Mouse (Mus musculus) right cerebral cortex, adult 2 months (tissue): ENCODE results near the gene Shisa9.
"Not testable (repeated sequence)": the region's sequence is repeated elsewhere in the genome, so short reads cannot be mapped to it uniquely, and the experiment has no call there.

Source experiments
- DNase-seq, 2 experiments: peaks; one replicate each; pipeline ENCODE4 v3.0.0; 2021 to 2022; ENCODE audit warnings: low spot score in 2 of 2

Shisa9 gene

GRCm38 (mm10) chr16:11983616-11984270, at the start of gene Shisa9:
TSS of gene Shisa9 (plus strand) at chr16:11984113.
- peak; percentile 58 to 62 for DNase-seq

DNA sequence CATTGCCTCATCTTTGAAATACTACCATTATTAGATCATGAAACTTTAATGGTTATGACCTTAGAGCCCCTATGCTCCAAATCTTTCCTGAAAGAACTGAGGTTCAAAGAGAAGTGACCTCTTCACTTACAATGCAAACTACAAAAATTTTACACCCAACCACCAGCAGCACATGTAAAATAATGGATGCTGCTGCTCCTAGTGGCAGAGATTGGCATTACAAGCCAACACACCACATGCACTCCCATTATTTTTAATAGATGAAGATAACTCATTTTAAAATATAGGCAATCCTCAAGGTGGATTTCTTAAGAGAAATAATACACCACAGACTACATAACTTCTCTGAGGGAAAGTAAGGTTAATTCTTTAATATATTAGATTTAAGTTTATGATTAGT, 43.4 kb upstream of the Shisa9 start:
- peak; percentile 55 to 57 for DNase-seq

DNA sequence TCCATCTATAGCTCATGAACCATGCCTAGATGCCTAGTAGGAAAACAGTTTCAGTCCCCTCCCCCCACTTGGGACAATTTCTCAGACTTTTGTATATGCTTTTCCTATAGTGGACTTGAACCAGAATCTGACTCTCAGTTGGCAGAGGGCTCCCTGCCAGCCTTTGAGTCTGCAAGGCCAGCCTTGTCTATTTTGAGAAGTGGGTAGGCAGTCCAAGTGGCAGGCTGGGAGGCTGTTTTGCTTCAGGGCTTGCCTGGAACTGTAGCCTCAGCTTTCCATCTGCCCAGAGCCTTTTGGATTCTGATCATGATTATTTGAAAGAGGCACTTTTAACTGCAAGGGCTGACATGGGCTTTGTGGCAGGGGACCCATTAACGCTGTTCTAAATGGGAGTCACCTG, 23.2 kb upstream of the Shisa9 start:
- peak; percentile 29 to 48 for DNase-seq

DNA sequence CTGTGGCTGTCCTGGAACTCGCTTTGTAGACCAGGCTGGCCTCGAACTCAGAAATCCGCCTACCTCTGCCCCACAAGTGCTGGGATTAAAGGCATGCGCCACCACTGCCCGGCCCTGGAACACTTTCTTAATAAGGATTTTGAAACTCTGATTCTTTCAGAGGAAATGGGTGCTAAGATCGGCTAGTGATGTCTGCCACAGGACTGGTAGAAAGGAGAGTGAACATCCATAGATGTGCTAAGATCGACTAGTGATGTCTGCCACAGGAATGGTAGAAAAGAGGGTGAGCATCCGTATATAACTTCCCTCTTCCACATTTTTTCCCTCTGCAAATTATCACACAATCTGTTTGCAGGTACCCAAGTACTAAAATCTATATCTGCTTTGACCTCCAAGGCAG, 17.9 kb upstream of the Shisa9 start:
- no peak for DNase-seq

DNA sequence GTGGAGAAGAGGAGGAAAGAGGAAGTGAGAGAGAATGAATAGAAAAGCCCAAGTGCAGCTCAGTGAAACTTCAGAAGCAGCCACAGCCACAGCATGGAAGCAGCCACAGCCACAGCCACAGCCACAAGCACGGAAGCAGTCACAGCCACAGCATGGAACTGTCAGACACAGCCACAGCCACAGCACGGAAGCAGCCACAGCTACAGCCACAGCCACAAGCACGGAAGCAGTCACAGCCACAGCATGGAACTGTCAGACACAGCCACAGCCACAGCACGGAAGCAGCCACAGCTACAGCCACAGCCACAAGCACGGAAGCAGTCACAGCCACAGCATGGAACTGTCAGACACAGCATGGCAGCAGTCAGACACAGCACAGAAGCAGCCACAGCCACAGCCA, 17.1 kb upstream of the Shisa9 start:
- DNase-seq, result not testable (repeated sequence)

- DNase-seq, result no peak
Observed at GRCm38 (mm10) chr16:11967579-11967978, 16.3 kb upstream of the Shisa9 start.

- no peak for DNase-seq
Observed at GRCm38 (mm10) chr16:11973707-11974106, 10.2 kb upstream of the Shisa9 start.

- no peak for DNase-seq
Observed at GRCm38 (mm10) chr16:11976737-11977136, 7.2 kb upstream of the Shisa9 start.

DNA sequence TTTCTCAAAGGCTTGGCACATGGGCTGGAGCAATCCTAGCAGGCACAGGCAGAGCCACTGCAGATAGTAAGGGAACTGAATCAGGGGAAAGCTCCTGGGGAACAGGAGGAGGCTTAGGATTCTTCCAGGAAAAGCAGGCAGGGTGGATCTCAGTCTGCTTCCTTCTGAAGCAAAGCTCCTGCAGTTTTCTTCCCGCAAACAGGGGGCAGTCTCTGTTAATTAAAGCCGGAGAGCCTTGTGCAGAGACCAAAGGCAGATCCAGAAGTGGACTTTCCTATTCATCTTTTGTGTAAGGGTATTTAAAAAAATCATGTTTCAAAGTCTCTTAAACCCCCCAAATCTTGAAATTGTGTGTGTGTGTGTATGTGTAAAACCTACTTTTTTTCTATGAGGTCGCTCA, 3.1 kb upstream of the Shisa9 start:
- DNase-seq, result peak; percentile 73 to 76

DNA sequence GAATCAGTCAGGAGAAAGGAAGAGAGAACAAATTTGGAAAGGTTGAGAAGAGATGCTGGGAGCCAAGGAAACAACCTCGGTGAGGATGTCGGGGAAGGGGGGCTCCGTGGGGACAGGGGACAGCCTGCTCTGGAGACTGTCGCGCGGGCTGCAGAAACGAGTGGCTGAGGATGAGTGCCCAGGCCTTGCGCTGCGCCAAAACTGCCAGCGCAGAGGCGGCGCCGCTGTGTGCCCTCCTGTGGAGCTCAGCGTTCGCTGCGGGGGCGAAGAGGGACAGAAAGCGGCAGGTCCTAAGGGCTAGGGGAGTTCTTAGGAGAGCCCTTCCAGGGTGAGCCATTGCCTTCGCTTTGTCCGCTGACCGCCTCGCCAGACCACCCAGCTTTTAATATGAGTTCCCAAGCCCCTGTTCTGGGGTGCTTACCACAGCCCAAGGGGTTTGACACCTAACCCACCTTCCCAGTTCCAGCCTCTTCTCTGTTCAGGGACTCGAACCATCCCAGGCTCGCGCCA, 752 bp upstream of the Shisa9 start:
- peak; percentile 66 to 70 for DNase-seq

DNA sequence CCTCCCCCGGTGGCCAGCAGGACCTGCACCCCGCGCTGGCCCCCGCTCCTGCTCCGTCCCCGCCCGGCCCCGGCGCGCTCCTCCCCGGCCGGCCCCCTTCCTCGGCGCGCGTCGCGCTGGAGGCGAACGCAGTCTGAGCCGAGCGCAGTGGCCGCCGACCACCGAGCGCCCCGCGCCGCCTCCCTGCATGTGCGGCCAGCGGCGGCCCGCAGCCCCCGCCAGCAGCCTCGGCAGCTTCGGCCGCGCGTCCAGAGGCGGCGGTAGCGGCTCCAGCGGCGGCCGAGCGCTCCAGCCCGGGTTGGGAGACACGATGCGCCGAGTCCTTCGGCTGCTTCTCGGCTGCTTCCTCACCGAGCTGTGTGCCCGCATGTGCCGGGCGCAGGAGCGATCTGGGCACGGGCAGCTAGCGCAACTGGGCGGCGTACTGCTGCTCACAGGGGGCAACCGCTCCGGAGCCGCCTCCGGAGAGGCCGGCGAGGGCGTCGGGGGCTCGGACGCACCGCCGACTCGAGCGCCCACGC, 418 bp downstream of the Shisa9 start:
- DNase-seq, result no peak

GRCm38 (mm10) chr16:11987056-11987455, 3.1 kb downstream of the Shisa9 start:
- no peak for DNase-seq

DNA sequence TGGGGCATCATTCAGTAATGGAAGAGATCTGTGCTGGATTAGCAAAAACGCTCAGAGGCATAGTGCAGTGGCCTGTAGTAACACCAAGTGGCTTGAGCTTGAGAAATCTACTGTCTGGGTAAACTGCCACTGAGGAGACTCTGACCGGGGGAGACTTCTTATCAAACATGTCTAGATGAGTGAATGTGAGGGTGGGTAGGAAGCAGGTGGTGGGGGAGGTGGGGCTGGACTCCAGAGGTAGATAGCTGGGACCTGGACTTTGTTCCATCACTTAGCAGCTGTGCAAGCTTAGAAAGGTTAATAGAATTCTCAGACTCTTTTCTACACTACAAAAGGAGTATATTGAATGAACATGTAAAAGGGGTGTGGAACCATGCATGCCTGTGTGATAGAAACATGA, 21.3 kb downstream of the Shisa9 start:
- no peak for DNase-seq

- DNase-seq, result no peak
Observed at GRCm38 (mm10) chr16:12010136-12010535, 26.2 kb downstream of the Shisa9 start.

DNA sequence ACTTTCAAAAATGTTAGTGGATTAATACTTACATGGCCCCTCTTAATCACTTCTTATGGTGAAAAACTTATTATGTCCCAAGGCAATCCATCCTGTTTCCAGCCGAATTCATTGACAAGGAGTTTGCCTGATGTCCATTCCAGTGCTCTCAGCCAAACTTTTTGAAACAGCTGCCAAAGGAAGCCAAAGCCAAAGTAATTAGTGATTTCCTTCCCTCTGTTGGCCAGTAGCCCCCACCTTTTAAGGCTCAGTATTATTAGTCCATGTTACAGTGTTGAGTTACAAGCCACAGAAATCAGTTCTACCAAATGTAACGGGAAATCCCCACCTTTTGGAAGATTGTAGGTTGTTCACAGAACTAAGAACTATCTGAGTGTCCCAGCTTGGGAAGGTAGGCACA, 28.8 kb downstream of the Shisa9 start:
- no peak for DNase-seq

GRCm38 (mm10) chr16:12014523-12014922, 30.6 kb downstream of the Shisa9 start:
- peak; percentile 69 to 71 for DNase-seq

DNA sequence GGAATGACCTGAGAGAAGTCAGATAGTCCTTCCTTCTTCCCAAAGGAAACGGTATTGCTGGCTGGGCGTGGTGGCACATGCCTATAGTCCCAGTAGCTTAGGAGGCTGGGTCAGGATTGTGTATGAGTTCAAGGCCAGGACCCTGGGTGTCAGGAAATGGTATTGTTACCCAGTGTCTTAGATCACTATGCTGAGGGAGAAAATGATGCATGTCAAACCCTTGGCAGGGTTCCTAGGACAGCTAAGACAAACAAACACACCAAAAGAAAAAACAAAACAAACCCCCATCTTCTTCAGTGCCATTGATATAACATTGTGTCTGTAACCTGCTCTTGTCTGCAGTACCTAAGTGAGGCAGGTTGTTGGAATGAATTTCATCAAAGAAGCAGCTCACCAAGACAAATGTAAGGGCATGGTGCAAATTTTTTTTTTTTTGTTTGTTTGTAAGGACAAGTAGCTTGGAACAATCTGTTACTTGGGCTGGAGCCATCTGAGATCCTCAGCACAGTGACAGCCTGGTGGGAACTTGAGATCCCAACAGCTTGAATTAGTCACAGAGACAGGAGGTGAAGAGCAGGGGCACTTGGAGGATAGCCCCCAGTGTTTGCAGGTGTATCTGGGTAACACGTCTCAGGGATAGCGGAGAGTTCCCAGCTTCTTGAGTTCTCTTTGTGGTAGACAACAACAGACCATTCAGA, 34.2 kb downstream of the Shisa9 start:
- DNase-seq, result no peak

- DNase-seq, result no peak
Observed at GRCm38 (mm10) chr16:12020103-12020755, 36.3 kb downstream of the Shisa9 start.

DNA sequence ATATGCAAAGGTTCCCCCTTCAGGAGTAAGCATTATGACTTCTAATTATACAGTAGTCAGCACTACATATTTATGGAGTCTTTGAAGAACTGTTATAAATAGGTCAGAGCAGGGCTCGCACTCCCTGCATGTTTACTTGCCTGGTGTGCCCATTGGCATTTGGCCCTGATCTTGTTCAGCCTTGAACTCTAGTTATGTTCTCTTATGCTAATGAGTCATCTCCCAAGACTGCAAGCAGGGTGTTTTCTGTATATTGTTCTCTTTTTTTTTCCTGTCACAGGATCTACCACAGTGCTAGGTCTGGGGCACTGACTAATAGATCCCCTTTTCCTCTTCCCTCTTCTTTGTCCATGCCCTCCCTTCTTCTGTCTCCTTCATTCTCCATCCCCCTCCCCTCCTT, 48.5 kb downstream of the Shisa9 start:
- DNase-seq, result no peak

DNA sequence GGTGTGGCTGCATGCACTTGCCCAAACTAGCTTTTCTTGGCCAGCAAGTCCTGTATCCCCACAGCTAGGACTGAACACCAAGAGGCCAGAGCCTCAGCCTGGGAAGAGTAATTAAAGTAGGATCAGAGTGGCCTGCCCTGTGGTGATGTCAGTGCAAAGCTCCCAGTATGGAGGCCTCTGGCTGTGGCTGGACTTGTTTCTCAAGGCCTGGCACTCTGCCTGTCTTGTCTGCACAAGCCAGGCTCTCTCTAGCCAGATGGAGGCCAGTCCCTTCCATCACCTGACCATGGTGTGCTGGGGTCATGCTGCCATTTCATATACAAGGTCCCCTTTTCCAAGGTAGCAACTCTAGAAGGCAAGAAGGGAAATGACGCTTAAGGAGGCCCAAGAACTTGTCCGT, 51.0 kb downstream of the Shisa9 start:
- no peak for DNase-seq

GRCm38 (mm10) chr16:12035626-12036025, 51.7 kb downstream of the Shisa9 start:
- DNase-seq, result no peak

GRCm38 (mm10) chr16:12040935-12041334, 57.0 kb downstream of the Shisa9 start:
- DNase-seq, result peak; percentile 33 to 46

- DNase-seq, result no peak
Observed at GRCm38 (mm10) chr16:12052051-12052450, 68.1 kb downstream of the Shisa9 start.
